Mouse (Mus musculus) left cerebral cortex, postnatal 4 days (tissue): Measurements from ENCODE around the gene Cinp. TPM values are rescaled to one million over a fixed set of nuclear protein-coding genes. Genes with fewer than 3 reads are reported as not detected.

ENCODE experiments used
- DNase-seq: peaks from one replicate; pipeline ENCODE4 v3.0.0-alpha.2; 2022
- intact Hi-C: fragments of 180-260 bp; cut with DNase I; formaldehyde crosslinking; loops from one replicate; pipeline ENCODE4 v1.15.1; 2025
- total RNA-seq, 2 experiments: library from RNA; stranded (reverse); gene quantifications; 2 replicates each; pipeline ENCODE4 v1.2.3; 2021

Gene Cinp
- total RNA-seq: 10 to 100 TPM; 64.9 to 65.8 TPM

- intact Hi-C loops: no loop called here
- peak; percentile 97 for DNase-seq
Observed at GRCm38 (mm10) chr12:110889036-110890020, at the start of gene Cinp, which contains the start of gene Tecpr2. Gene Cinp, minus strand, starts transcription at chr12:110889145. Gene Tecpr2, plus strand, starts transcription at chr12:110889264.

- intact Hi-C loops: loop anchor here (2.0 kb wide), 1 partner anchor 55 kb away; no protein-coding TSS in a partner anchor
- no peak for DNase-seq
Observed at GRCm38 (mm10) chr12:110937496-110937895, 48.6 kb upstream of the Cinp start.

- intact Hi-C loops: loop anchor here (2.0 kb wide), 1 partner anchor 57 kb away; no protein-coding TSS in a partner anchor
- peak; percentile 88 for DNase-seq
Observed at GRCm38 (mm10) chr12:110935983-110936620, 47.2 kb upstream of the Cinp start.

- no peak for DNase-seq
- intact Hi-C loops: no loop called here
Observed at GRCm38 (mm10) chr12:110932820-110933219, 43.9 kb upstream of the Cinp start.

- DNase-seq: no peak
- intact Hi-C loops: no loop called here
Observed at GRCm38 (mm10) chr12:110921572-110921971, 32.6 kb upstream of the Cinp start.

- intact Hi-C loops: no loop called here
- no peak for DNase-seq
Observed at GRCm38 (mm10) chr12:110920254-110920653, 31.3 kb upstream of the Cinp start.

GRCm38 (mm10) chr12:110915761-110916160, 26.8 kb upstream of the Cinp start:
- intact Hi-C loops: no loop called here
- no peak for DNase-seq

GRCm38 (mm10) chr12:110909962-110910361, 21.0 kb upstream of the Cinp start:
- DNase-seq: no peak
- intact Hi-C loops: no loop called here

GRCm38 (mm10) chr12:110907845-110908244, 18.9 kb upstream of the Cinp start:
- no peak for DNase-seq
- intact Hi-C loops: no loop called here

- intact Hi-C loops: no loop called here
Observed at GRCm38 (mm10) chr12:110903536-110903935, 14.6 kb upstream of the Cinp start.

GRCm38 (mm10) chr12:110902106-110902505, 13.2 kb upstream of the Cinp start:
- DNase-seq: no peak
- intact Hi-C loops: no loop called here

More at GRCm38 (mm10) chr12:110903536-110903935, 14.6 kb upstream of the Cinp start:
- DNase-seq: no peak

GRCm38 (mm10) chr12:110891887-110892286, 2.9 kb upstream of the Cinp start:
- DNase-seq: no peak
- intact Hi-C loops: no loop called here

- intact Hi-C loops: no loop called here
- no peak for DNase-seq
Observed at GRCm38 (mm10) chr12:110888606-110889005, 339 bp downstream of the Cinp start.

- DNase-seq: no peak
- intact Hi-C loops: no loop called here
Observed at GRCm38 (mm10) chr12:110888106-110888505, 839 bp downstream of the Cinp start.

GRCm38 (mm10) chr12:110885251-110885650, 3.7 kb downstream of the Cinp start:
- intact Hi-C loops: no loop called here

GRCm38 (mm10) chr12:110882291-110882690, 6.7 kb downstream of the Cinp start:
- DNase-seq: no peak
- intact Hi-C loops: no loop called here

More at GRCm38 (mm10) chr12:110885251-110885650, 3.7 kb downstream of the Cinp start:
- no peak for DNase-seq

GRCm38 (mm10) chr12:110875351-110875750, 13.6 kb downstream of the Cinp start:
- no peak for DNase-seq
- intact Hi-C loops: no loop called here

- no peak for DNase-seq
- intact Hi-C loops: no loop called here
Observed at GRCm38 (mm10) chr12:110871247-110871646, 17.7 kb downstream of the Cinp start.

GRCm38 (mm10) chr12:110870107-110870506, 18.8 kb downstream of the Cinp start:
- intact Hi-C loops: no loop called here
- DNase-seq: no peak

- no peak for DNase-seq
- intact Hi-C loops: no loop called here
Observed at GRCm38 (mm10) chr12:110865989-110866388, 23.0 kb downstream of the Cinp start.

- no peak for DNase-seq
- intact Hi-C loops: no loop called here
Observed at GRCm38 (mm10) chr12:110865571-110865970, 23.4 kb downstream of the Cinp start.
